Mouse (Mus musculus) lung, embryonic 16.5 days (tissue): ENCODE measurements around the gene Kcnn3. TPM values are rescaled to one million over a fixed set of nuclear protein-coding genes. Genes with fewer than 3 reads are reported as not detected.

Source experiments
- ATAC-seq: fragments of 200-750 bp; cut with Nextera tagmentation; 2 replicates; pipeline ENCODE4 v1.8.0; 2017; ENCODE audit warnings: low read depth, mild to moderate bottlenecking, moderate library complexity
- H3K27ac ChIP-seq: fragments of 300-500 bp; sonication (generic); 2 replicates; pipeline ENCODE4 v1.5.1; 2014; ENCODE audit warnings: mild to moderate bottlenecking, control low read depth, low read length
- H3K27me3 ChIP-seq: fragments of 300-500 bp; sonication (generic); 2 replicates; pipeline ENCODE4 v1.6.1; 2014; ENCODE audit warnings: low read depth, low read length, mixed read lengths; ENCODE audit not compliant: control insufficient read depth, insufficient read depth
- H3K36me3 ChIP-seq: fragments of 300-500 bp; sonication (generic); 2 replicates; pipeline ENCODE4 v1.6.1; 2014; ENCODE audit warnings: low read length; ENCODE audit not compliant: control insufficient read depth, insufficient read depth
- H3K4me1 ChIP-seq: fragments of 300-500 bp; sonication (generic); replicated peaks from 2 replicates; pipeline ENCODE4 v1.6.1; 2014; ENCODE audit warnings: low read length, mixed read lengths; ENCODE audit not compliant: control insufficient read depth, insufficient read depth
- H3K4me2 ChIP-seq: fragments of 300-500 bp; sonication (generic); 2 replicates; pipeline ENCODE4 v1.6.1; 2014; ENCODE audit warnings: low read depth, low read length, control low read depth
- H3K4me3 ChIP-seq: fragments of 300-500 bp; sonication (generic); 2 replicates; pipeline ENCODE4 v1.5.1; 2014; ENCODE audit warnings: mild to moderate bottlenecking, low read length, control low read depth
- H3K9ac ChIP-seq: fragments of 300-500 bp; sonication (generic); 2 replicates; pipeline ENCODE4 v1.6.1; 2014; ENCODE audit warnings: low read length, control low read depth
- H3K9me3 ChIP-seq: fragments of 300-500 bp; sonication (generic); 2 replicates; pipeline ENCODE4 v1.6.1; 2016; ENCODE audit warnings: low read length; ENCODE audit not compliant: control insufficient read depth
- WGBS: fragments of 180-500 bp; shearing (Covaris S2); extraction: QIAGEN DNeasy Blood & Tissue Kit; methylation state at CpG from one replicate; pipeline ENCODE4 v1.1.7; 2014; 5-methylcytosine and 5-hydroxymethylcytosine counted together
- polyA plus RNA-seq: library from polyadenylated mRNA; unstranded; fragments of >200 nt; fragmentation: Nextera tagmentation; extraction: Ambion mirVana; gene quantifications from 2 replicates; pipeline ENCODE4 v1.2.1, GENCODE M21; 2015

Kcnn3 gene
- polyA plus RNA-seq, 1 experiment from 2014 or later, result 0.68 TPM

DNA sequence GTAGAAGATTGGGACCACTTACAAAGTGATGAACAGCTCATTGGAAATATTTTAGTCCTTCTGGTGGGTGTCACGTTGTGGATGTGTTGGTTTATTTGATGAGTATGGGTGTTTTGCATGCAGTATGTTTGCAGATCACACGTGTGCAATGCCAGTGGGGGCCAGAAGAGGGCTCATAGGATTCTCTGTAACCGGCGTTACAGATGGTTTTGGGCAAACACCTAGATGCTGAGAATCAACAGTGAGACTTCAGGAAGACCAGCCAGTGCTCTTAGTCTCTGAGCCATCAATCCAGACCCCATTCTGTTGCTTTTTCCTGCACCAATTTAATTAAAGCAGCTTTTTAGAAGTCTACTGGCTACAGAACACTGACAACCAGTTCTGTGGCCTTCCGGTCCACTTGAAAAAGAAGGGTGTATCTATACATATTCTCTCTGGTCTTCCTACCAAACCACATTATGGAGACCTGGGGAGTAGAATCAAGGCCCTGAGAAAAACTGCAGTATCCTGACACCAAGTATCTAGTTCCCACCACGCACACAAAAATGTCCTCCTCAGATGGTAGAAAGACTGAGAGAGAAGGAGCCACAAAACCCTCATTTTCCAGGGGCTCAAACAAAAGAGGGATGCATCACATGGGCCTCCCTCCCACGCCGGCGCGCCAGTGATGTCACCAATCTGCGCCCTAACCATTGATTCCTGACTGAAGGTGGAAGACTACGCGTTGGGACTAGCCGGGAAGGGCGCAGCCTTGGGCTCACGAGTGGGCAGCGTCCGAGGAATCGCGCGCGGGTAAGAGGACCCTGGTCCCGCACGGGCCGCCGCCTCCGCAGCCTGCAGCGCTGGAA is 194.6 kb downstream of the Kcnn3 start, which contains the start of gene Adar:
Gene Adar, plus strand, starts transcription at position 664 of the 848 bp plus-strand sequence.
- Histone ChIP-seq H3K27ac (no peak within 1 kb of the TSS), H3K36me3 (no peaks in the 10 kb centered on the region), H3K4me2 (peak within 1 kb of the TSS; percentile 95), H3K27me3 (no peaks in the 10 kb centered on the region), H3K4me1 (peaks cover 3% of the 10 kb centered on the region), H3K9me3 (no peaks in the 10 kb centered on the region), H3K4me3 (peak within 1 kb of the TSS; percentile 86), H3K9ac (peak within 1 kb of the TSS; percentile 81)
- WGBS, result 5% methylated on average over 28 of the region's 28 CpGs
- ATAC-seq, result peak; percentile 74

DNA sequence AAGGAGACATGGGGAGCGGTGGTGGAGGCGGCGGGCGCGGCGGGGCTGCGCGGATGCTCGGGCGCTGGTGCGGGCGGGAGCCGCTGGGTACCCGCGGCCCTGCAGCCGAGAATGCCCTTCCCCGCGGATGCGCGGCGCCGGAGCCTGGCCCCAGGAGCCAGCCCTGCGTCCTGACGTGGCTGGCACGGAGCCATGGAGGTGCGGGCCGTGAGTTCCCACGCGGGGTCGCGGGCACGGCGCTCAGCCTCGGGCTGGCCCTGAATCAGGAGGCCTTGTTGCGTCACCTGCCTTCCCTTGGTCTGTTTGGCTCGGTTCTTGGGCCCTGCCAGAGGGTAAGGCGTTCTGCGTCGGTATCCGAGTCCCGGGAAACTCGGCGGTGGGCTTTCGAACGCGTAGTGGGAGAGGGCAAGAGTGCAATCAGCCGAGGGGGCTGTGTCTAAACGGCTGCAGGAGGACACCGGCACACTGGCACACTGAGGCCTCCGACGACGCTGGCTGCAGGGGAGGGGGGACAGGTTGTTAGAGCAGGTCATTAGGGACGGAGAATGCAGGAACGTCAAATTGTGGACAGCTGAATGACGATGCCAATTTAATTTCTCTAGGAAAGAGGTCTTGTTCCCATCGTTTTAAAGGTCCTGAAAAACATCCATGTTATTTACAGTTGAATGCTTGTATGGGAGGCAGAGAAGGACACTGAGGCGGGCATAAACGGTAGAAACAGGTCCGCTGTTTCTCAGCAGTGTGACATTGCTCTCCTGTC is 195.4 kb downstream of the Kcnn3 start:
- peak overlapping the region; percentile 81 for H3K9ac ChIP-seq
- H3K4me2 ChIP-seq, result peak overlapping the region; percentile 95
- H3K4me3 ChIP-seq, result peak overlapping the region; percentile 86
- H3K36me3 ChIP-seq, result no peaks in the 10 kb centered on the region
- H3K9me3 ChIP-seq, result no peaks in the 10 kb centered on the region
- ATAC-seq, result peak; percentile 74
- no peak overlapping the region for H3K27ac ChIP-seq
- no peaks in the 10 kb centered on the region for H3K27me3 ChIP-seq
- H3K4me1 ChIP-seq, result peaks cover 3% of the 10 kb centered on the region
- 1% methylated on average over 57 of the region's 59 CpGs for WGBS

DNA sequence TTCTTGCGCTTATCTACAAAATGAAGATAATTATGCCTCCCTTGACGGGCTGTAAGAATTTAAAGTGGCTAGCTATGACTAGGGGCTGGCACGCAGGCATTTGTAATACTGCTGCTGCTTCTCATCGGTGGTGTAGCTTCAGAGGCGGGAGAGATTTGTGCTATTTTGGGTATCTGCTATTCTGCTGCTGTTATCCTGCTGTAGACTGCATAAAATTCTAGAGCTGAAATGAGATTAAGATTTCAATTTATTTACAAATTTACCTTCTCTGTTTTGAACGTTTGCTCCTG is 195.9 kb downstream of the Kcnn3 start:
- Histone ChIP-seq H3K4me3 (peak overlapping the region; percentile 86), H3K9me3 (no peaks in the 10 kb centered on the region), H3K36me3 (no peaks in the 10 kb centered on the region), H3K4me1 (peaks cover 3% of the 10 kb centered on the region), H3K4me2 (peak overlapping the region; percentile 95), H3K27ac (no peak overlapping the region), H3K27me3 (no peaks in the 10 kb centered on the region), H3K9ac (peak overlapping the region; percentile 81; the same call in 1 of the 2 replicates)
- WGBS, result 35% methylated on average over 6 of the region's 6 CpGs
- no peak for ATAC-seq

DNA sequence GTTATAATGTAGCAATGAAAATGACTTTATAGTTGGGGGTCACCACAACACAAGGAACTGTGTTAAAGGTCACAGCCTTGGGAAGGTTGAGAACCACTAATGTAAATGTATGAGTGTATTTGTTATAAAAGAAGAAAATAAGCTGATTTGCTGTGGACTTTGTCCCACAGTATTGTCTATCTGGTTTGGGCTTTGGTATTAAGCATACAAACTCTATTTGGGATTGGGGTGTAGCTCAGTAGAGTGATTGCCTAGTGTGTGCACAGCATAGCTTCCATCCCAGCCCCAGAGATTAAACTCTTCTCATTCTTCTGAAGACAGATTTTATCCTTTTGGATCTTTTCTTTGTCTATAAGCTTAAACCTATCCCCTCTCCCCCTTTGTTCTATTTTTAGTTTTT is 202.1 kb downstream of the Kcnn3 start:
- H3K27ac ChIP-seq, result no peak overlapping the region
- no peak overlapping the region for H3K9ac ChIP-seq
- H3K9me3 ChIP-seq, result no peaks in the 10 kb centered on the region
- no peak overlapping the region for H3K4me3 ChIP-seq
- ATAC-seq, result no peak
- H3K27me3 ChIP-seq, result no peaks in the 10 kb centered on the region
- H3K36me3 ChIP-seq, result no peaks in the 10 kb centered on the region
- no peaks in the 10 kb centered on the region for H3K4me1 ChIP-seq
- no peak overlapping the region for H3K4me2 ChIP-seq

- no peaks in the 10 kb centered on the region for H3K9me3 ChIP-seq
- H3K4me1 ChIP-seq, result no peaks in the 10 kb centered on the region
- H3K9ac ChIP-seq, result no peak overlapping the region
- H3K36me3 ChIP-seq, result no peaks in the 10 kb centered on the region
- no peak overlapping the region for H3K4me3 ChIP-seq
- no peaks in the 10 kb centered on the region for H3K27me3 ChIP-seq
- ATAC-seq, result peak; percentile 34; the same call in 1 of the 2 replicates
- WGBS, result 51% methylated on average over 7 of the region's 7 CpGs
- no peak overlapping the region for H3K4me2 ChIP-seq
- no peak overlapping the region for H3K27ac ChIP-seq
Measured at GRCm38 (mm10) chr3:89723400-89724084, 203.6 kb downstream of the Kcnn3 start.

Other genes with a start within 250 kb of the Kcnn3 start
- gene Slc50a1, start 249.6 kb upstream of the Kcnn3 start, polyA plus RNA-seq, result 65.7 and 66.7 TPM in 2 replicates
- gene Efna1, start 239.0 kb upstream of the Kcnn3 start, polyA plus RNA-seq, result 97.2 and 104 TPM in 2 replicates
- gene Efna3, start 197.2 kb upstream of the Kcnn3 start, polyA plus RNA-seq, result 7.1 and 7.5 TPM in 2 replicates
- 19.8 and 24.7 TPM in 2 replicates for gene Efna4, start 182.1 kb upstream of the Kcnn3 start, polyA plus RNA-seq
- 75.1 and 76.0 TPM in 2 replicates for gene Adam15, start 170.2 kb upstream of the Kcnn3 start, polyA plus RNA-seq
- gene Dcst2, start 158.2 kb upstream of the Kcnn3 start, polyA plus RNA-seq, result 0.06 TPM in 1 of 2 replicates, not detected in the other
- gene Dcst1, start 154.9 kb upstream of the Kcnn3 start, polyA plus RNA-seq, result 0.13 and 0.53 TPM in 2 replicates
- 4.8 and 5.9 TPM in 2 replicates for gene Zbtb7b, start 125.4 kb upstream of the Kcnn3 start, polyA plus RNA-seq
- gene Lenep, start 117.4 kb upstream of the Kcnn3 start, polyA plus RNA-seq, result 0.21 TPM in 1 of 2 replicates, not detected in the other
- 24.0 and 26.9 TPM in 2 replicates for gene Flad1, start 108.3 kb upstream of the Kcnn3 start, polyA plus RNA-seq
- gene Cks1b, start 101.8 kb upstream of the Kcnn3 start, polyA plus RNA-seq, result 490 and 518 TPM in 2 replicates
- gene Shc1, start 101.7 kb upstream of the Kcnn3 start, polyA plus RNA-seq, result 110 and 114 TPM in 2 replicates
- 31.5 and 33.3 TPM in 2 replicates for gene Pygo2, start 90.0 kb upstream of the Kcnn3 start, polyA plus RNA-seq
- gene Pbxip1, start 83.5 kb upstream of the Kcnn3 start, polyA plus RNA-seq, result 35.8 and 38.3 TPM in 2 replicates
- gene Pmvk, start 65.6 kb upstream of the Kcnn3 start, polyA plus RNA-seq, result 44.4 and 50.0 TPM in 2 replicates
- 10.3 and 10.9 TPM in 2 replicates for gene Adar, start 194.9 kb downstream of the Kcnn3 start, polyA plus RNA-seq
- gene Chrnb2, start 244.5 kb downstream of the Kcnn3 start, polyA plus RNA-seq, result 0.39 and 0.54 TPM in 2 replicates